In the genomic region with DNA sequence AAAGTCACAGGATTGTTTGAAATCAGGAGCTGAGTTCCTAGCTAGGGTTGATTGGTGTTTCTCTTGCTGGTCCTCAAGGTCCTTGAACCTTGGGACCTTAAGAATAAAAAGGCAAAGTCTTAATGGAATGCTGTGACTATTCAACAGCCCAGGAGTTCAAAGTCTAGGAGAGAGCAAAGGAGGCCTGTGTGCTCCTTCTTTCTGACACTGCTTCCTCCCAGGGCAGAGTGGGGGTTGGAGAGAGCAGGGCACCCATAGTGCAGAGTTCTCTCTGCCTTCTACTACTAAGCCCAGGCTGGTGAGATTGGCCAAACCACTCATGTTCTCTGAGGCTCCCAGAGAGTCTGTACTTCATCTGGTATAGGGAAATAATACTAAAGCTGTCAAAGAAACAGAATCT, we compare ENCODE assay signal across 19 mouse cellular contexts.
DNase-seq lines count a peak whose midpoint lies in the region; ATAC-seq and TF ChIP-seq lines count a peak whose summit lies in the region.
"Had no signal": no experiment of that assay in that cellular context is flagged by ENCODE, and none has a peak within 500 bp of the region (broad histone marks: within the 10 kb centered on the region; RNA-seq: fewer than 3 reads in every experiment).

No protein-coding gene starts in this region.

- H3K36me3 ChIP-seq in kidney, adult 2 months (ENCODE audit: control insufficient read depth, insufficient read depth, low read length): no peaks in the 10 kb centered on the region
- no peaks in the 10 kb centered on the region for H3K36me3 ChIP-seq in intestine, embryonic 15.5 days
- no peaks in the 10 kb centered on the region for H3K36me3 ChIP-seq in kidney, embryonic 16.5 days (ENCODE audit: insufficient read depth, low read length)
- H3K36me3 ChIP-seq in midbrain, embryonic 16.5 days (ENCODE audit: control insufficient read depth, insufficient read depth, low read length): no peaks in the 10 kb centered on the region
- H3K36me3 ChIP-seq: embryonic facial prominence, embryonic 13.5 days; forebrain, embryonic 12.5 days; heart, embryonic 10.5 days had no signal

- TF ChIP-seq POLR2A in kidney, adult 2 months (IDR thresholded peaks at IDR 0.05; ENCODE audit: low read depth, low read length): no peak

- no peak overlapping the region for H3K4me2 ChIP-seq in intestine, embryonic 15.5 days (replicated peaks)
- H3K4me2 ChIP-seq in kidney, embryonic 16.5 days (replicated peaks; ENCODE audit: low read depth, low read length): no peak overlapping the region
- H3K4me2 ChIP-seq in midbrain, embryonic 16.5 days (ENCODE audit: low read length): no peak overlapping the region
- H3K4me2 ChIP-seq: embryonic facial prominence, embryonic 13.5 days; forebrain, embryonic 12.5 days had no signal

- no peaks in the 10 kb centered on the region; the same call in 1 of the 2 replicates for H3K4me1 ChIP-seq in kidney, adult 2 months (ENCODE audit: control insufficient read depth, insufficient read depth, low read length)
- H3K4me1 ChIP-seq in intestine, embryonic 15.5 days (replicated peaks): no peaks in the 10 kb centered on the region
- H3K4me1 ChIP-seq in kidney, embryonic 16.5 days (ENCODE audit: insufficient read depth, low read length): peaks cover 5% of the 10 kb centered on the region; the same call in 1 of the 2 replicates
- no peaks in the 10 kb centered on the region; the same call in 1 of the 2 replicates for H3K4me1 ChIP-seq in midbrain, embryonic 16.5 days (ENCODE audit: control insufficient read depth, insufficient read depth, low read length)

- ATAC-seq in intestine, embryonic 15.5 days: peak; percentile 76
- ATAC-seq in kidney, embryonic 16.5 days (ENCODE audit: low FRiP score, low TSS enrichment): peak; percentile 65
- no peak for ATAC-seq in midbrain, embryonic 16.5 days
- ATAC-seq: forebrain, embryonic 16.5 days had no signal

- H3K27ac ChIP-seq in kidney, adult 2 months (ENCODE audit: insufficient read depth, low read depth, low read length): no peak overlapping the region
- no peak overlapping the region for H3K27ac ChIP-seq in intestine, embryonic 15.5 days
- H3K27ac ChIP-seq in kidney, embryonic 16.5 days (ENCODE audit: low read length): no peak overlapping the region
- H3K27ac ChIP-seq in midbrain, embryonic 16.5 days (ENCODE audit: low read length): no peak overlapping the region
- H3K27ac ChIP-seq: embryonic facial prominence, embryonic 13.5 days; forebrain, embryonic 12.5 days; heart, embryonic 10.5 days had no signal

- no peak overlapping the region for H3K4me3 ChIP-seq in kidney, adult 2 months (ENCODE audit: insufficient read depth, low read depth, low read length)
- no peak overlapping the region for H3K4me3 ChIP-seq in intestine, embryonic 15.5 days (replicated peaks)
- H3K4me3 ChIP-seq in kidney, embryonic 16.5 days (ENCODE audit: low read length): no peak overlapping the region
- no peak overlapping the region for H3K4me3 ChIP-seq in midbrain, embryonic 16.5 days (ENCODE audit: low read depth, low read length)
- H3K4me3 ChIP-seq: embryonic facial prominence, embryonic 13.5 days; forebrain, embryonic 12.5 days; heart, embryonic 10.5 days had no signal

- H3K27me3 ChIP-seq in kidney, adult 2 months (replicated peaks; ENCODE audit: control insufficient read depth, insufficient read depth, low read length): no peaks in the 10 kb centered on the region
- no peaks in the 10 kb centered on the region for H3K27me3 ChIP-seq in intestine, embryonic 15.5 days (replicated peaks)
- H3K27me3 ChIP-seq in kidney, embryonic 16.5 days (ENCODE audit: insufficient read depth, low read length): no peaks in the 10 kb centered on the region
- H3K27me3 ChIP-seq in midbrain, embryonic 16.5 days (ENCODE audit: control insufficient read depth, insufficient read depth, low read depth, low read length): no peaks in the 10 kb centered on the region
- H3K27me3 ChIP-seq: embryonic facial prominence, embryonic 13.5 days; forebrain, embryonic 12.5 days had no signal

- no peaks in the 10 kb centered on the region for H3K9me3 ChIP-seq in intestine, embryonic 15.5 days
- H3K9me3 ChIP-seq in kidney, embryonic 16.5 days (ENCODE audit: low read length): no peaks in the 10 kb centered on the region
- no peaks in the 10 kb centered on the region for H3K9me3 ChIP-seq in midbrain, embryonic 16.5 days (replicated peaks; ENCODE audit: control insufficient read depth, low read length, poor library complexity, severe bottlenecking)
- H3K9me3 ChIP-seq: embryonic facial prominence, embryonic 13.5 days; forebrain, embryonic 12.5 days; heart, embryonic 10.5 days had no signal

- no peak for TF ChIP-seq CTCF in kidney, adult 2 months (conservative IDR thresholded peaks at IDR 0.05; ENCODE audit: insufficient read depth, insufficient read length, low read depth, low read length)

- no peak overlapping the region for H3K9ac ChIP-seq in intestine, embryonic 15.5 days
- no peak overlapping the region for H3K9ac ChIP-seq in kidney, embryonic 16.5 days (replicated peaks; ENCODE audit: low read length)
- H3K9ac ChIP-seq in midbrain, embryonic 16.5 days (ENCODE audit: low read depth, low read length): no peak overlapping the region
- H3K9ac ChIP-seq: embryonic facial prominence, embryonic 13.5 days; forebrain, embryonic 12.5 days had no signal

- DNase-seq in kidney, adult 2 months: peak; percentile 70
- DNase-seq in kidney, postnatal 14 days: no peak
- DNase-seq in yolk sac, embryonic 10.5 days (ENCODE audit: low spot score): peak; percentile 13
- DNase-seq in retina, postnatal 1 day: no peak
- DNase-seq: adrenal gland, postnatal 10 days; cerebellum, adult 11 months; cerebellum, adult 8-10 months; cerebellum, postnatal 25 days; gastrocnemius, postnatal 10 days; heart, adult 18-20 months; heart, postnatal 10 days; heart, postnatal 4 days had no signal

Comparison
In these comparisons a context has a peak if more than half of its experiments do, and no peak if none do; other contexts are left out.
1. DNase-seq: peak in kidney, adult 2 months (single experiment) and yolk sac, embryonic 10.5 days (single experiment); none in kidney, postnatal 14 days (single experiment) and retina, postnatal 1 day (single experiment).